Mouse (Mus musculus): ENCODE measurements around the gene Kcp.

- no peak for TF ChIP-seq POLR2A (IDR thresholded peaks at IDR 0.05; ENCODE audit: low read depth, low read length)
- no peak for TF ChIP-seq CTCF (IDR thresholded peaks at IDR 0.05; ENCODE audit: extremely low read depth, insufficient read length, insufficient replicate concordance, low read depth, low read length)
Measured at GRCm38 (mm10) chr6:29430681-29431420, 76.9 kb downstream of the Kcp start.

All from small intestine, adult 2 months (tissue).